Mouse (Mus musculus) megakaryocyte, embryonic 14.5 days (primary cell): Measurements from ENCODE around the gene Sft2d1.

Experiments used
- FLI1 ChIP-seq: IDR thresholded peaks from 2 replicates; pipeline ENCODE4 v1.6.1; 2012; ENCODE audit warnings: low read length, inconsistent platforms, mixed read lengths
- GATA1 ChIP-seq: IDR thresholded peaks from 3 replicates; pipeline ENCODE4 v1.6.1; 2012; ENCODE audit warnings: mixed read lengths, low read length, inconsistent platforms, borderline replicate concordance

DNA sequence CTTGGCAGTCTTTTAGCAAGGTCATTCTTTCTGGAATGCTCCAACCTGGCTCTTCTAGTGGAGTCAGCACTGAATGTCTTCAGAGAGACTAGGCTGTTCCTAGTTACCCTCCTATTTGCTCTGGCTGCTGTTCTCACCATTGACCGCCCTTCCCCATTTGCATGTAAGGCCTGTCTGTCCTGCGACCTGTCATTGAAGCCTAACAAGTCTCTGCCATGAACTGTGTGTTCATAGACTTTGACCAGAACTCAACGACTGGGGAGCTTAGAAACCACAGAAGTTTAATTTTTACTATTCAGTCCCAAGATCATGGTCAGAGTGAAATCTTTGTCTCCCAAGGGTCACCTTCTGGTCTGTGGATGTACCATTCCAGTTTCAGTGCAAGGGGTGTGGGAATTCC, 3.1 kb downstream of the Sft2d1 start:
- TF ChIP-seq GATA1, result no peak
- no peak for TF ChIP-seq FLI1
